Mouse (Mus musculus) small intestine, adult 2 months (tissue): ENCODE data around the gene Sytl2. TPM values are rescaled to one million over a fixed set of nuclear protein-coding genes. Genes with fewer than 3 reads are reported as not detected.

ENCODE experiments used
- H3K27ac ChIP-seq: fragments of 200-500 bp; 2 replicates; pipeline ENCODE4 v1.5.1; 2012; ENCODE audit warnings: low read depth, low read length, control low read depth, inconsistent platforms; ENCODE audit not compliant: insufficient read depth
- H3K27me3 ChIP-seq: fragments of 200-500 bp; 2 replicates; pipeline ENCODE4 v1.6.1; 2012; ENCODE audit warnings: mild to moderate bottlenecking, moderate library complexity, low read length, inconsistent platforms; ENCODE audit not compliant: control insufficient read depth, insufficient read depth
- H3K36me3 ChIP-seq: fragments of 200-500 bp; 2 replicates; pipeline ENCODE4 v1.6.1; 2012; ENCODE audit warnings: mild to moderate bottlenecking, low read length, control low read depth, inconsistent platforms; ENCODE audit not compliant: control insufficient read depth, insufficient read depth
- H3K4me1 ChIP-seq: fragments of 200-500 bp; 2 replicates; pipeline ENCODE4 v1.6.1; 2012; ENCODE audit warnings: low read length, inconsistent platforms, mixed read lengths; ENCODE audit not compliant: control insufficient read depth, insufficient read depth, insufficient read length
- H3K4me3 ChIP-seq: fragments of 200-500 bp; 2 replicates; pipeline ENCODE4 v1.5.1; 2012; ENCODE audit warnings: low read depth, mild to moderate bottlenecking, control low read depth, inconsistent platforms, low read length, moderate library complexity
- CTCF ChIP-seq: fragments of 200-500 bp; IDR thresholded peaks from 2 replicates; pipeline ENCODE4 v1.5.1; 2012; ENCODE audit warnings: low read depth, mild to moderate bottlenecking, control low read depth, inconsistent platforms, low read length, moderate library complexity, mixed read lengths; ENCODE audit not compliant: insufficient replicate concordance, insufficient read length; ENCODE audit errors: extremely low read depth
- POLR2A ChIP-seq: fragments of 200-500 bp; IDR thresholded peaks from 2 replicates; pipeline ENCODE4 v1.6.1; 2012; ENCODE audit warnings: low read depth, mild to moderate bottlenecking, control low read depth, inconsistent platforms, low read length, moderate library complexity
- WGBS: fragments of 180-500 bp; shearing (Covaris S2); methylation state at CpG from one replicate; pipeline ENCODE4 v1.1.7; 2018; 5-methylcytosine and 5-hydroxymethylcytosine counted together
- polyA plus RNA-seq: library from polyadenylated mRNA; depleted of rRNA; stranded (reverse); fragments of >200 nt; gene quantifications from 2 replicates; pipeline ENCODE4 v1.2.3, GENCODE M21; 2012

Sytl2 gene
- polyA plus RNA-seq, 1 experiment = 5.1 TPM

DNA sequence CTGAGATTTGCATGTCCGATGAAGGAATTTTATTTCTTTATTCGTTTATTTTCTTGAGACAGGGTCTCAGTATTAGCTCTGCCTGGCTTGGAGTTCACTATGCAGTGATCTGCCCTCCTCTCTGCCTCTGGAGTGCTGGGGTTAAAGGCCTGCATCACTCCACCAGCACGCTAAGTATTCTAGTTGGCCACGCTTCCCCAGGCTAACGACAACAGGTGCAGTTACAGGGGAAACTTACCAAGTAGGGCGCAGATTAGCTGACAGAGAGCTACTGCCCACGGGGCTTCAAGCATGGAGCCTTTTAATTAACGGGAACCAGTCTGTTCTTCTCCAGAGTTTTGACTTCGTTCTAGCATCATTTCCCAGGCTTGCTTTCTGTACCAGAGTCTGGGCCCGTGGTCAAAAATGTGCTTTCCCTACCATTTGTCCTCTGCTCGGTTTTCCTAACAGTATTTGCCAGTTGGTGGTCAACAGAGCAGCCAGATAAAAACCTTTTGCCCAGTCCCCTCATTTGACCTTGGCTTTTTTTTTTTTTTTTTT lies 27.4 kb upstream of the Sytl2 start:
- Histone ChIP-seq H3K4me3 (no peak overlapping the region), H3K36me3 (no peaks in the 10 kb centered on the region), H3K27me3 (no peaks in the 10 kb centered on the region), H3K4me1 (no peaks in the 10 kb centered on the region), H3K27ac (no peak overlapping the region)
- WGBS = 54% methylated on average over 11 of the region's 11 CpGs
- TF ChIP-seq POLR2A (no peak), CTCF (no peak)

DNA sequence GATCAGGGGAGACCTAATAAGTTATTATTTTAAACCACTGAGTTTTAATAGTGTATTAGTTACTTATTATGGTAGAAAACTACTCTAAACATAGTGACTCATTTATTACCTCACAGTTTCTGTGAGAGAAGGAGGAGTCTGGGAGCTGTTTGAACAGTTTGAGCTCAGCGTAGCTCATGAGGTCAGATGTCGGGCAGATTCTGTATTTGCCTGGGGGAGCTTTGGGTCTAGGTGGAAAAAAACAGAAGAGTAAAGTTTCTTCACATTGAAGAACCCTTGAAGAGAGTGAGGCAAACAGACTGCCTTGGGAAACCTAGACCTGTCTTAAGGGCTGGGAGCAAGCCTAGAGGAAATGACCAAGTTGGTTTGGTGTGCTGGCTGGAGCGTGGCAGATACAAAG lies 24.8 kb upstream of the Sytl2 start:
- no peak overlapping the region for H3K4me3 ChIP-seq
- TF ChIP-seq POLR2A (no peak), CTCF (no peak)
- no peak overlapping the region for H3K27ac ChIP-seq
- no peaks in the 10 kb centered on the region for H3K27me3 ChIP-seq
- 31% methylated on average over 3 of the region's 3 CpGs for WGBS
- H3K4me1 ChIP-seq = peaks cover 2% of the 10 kb centered on the region; the same call in 1 of the 2 replicates
- no peaks in the 10 kb centered on the region for H3K36me3 ChIP-seq

DNA sequence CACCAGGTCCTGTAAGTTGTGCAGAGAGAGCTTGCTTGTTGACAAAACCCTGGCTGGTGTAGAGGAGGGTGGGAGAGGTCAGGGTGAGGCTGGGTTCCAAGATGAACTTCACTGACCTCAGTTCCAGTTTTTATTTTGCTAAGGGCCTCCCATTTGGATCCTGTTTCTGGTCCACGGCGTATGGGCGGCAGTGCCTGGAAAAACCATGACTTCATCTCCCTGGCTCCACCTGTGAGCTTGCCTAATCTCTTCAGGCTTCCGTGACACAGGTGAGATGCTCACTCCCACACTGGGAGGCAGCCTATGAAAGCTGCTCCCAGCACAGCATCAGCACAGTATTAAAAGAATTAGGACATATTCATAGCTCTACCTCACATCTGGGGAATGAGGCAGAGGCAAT lies 24.3 kb upstream of the Sytl2 start:
- peaks cover 2% of the 10 kb centered on the region; the same call in 1 of the 2 replicates for H3K4me1 ChIP-seq
- no peak overlapping the region for H3K4me3 ChIP-seq
- H3K27ac ChIP-seq = no peak overlapping the region
- WGBS = 33% methylated on average over 4 of the region's 4 CpGs
- no peaks in the 10 kb centered on the region for H3K27me3 ChIP-seq
- no peaks in the 10 kb centered on the region for H3K36me3 ChIP-seq
- no peak for TF ChIP-seq POLR2A
- TF ChIP-seq CTCF = no peak

- Histone ChIP-seq H3K4me3 (no peak overlapping the region), H3K36me3 (no peaks in the 10 kb centered on the region), H3K4me1 (peaks cover 2% of the 10 kb centered on the region; the same call in 1 of the 2 replicates), H3K27ac (no peak overlapping the region), H3K27me3 (no peaks in the 10 kb centered on the region)
- WGBS = 91% methylated on average over 4 of the region's 4 CpGs
- TF ChIP-seq POLR2A (no peak), CTCF (no peak)
Measured at GRCm38 (mm10) chr7:90279136-90279535, 22.9 kb upstream of the Sytl2 start.

- no peaks in the 10 kb centered on the region for H3K36me3 ChIP-seq
- H3K4me1 ChIP-seq = peaks cover 3% of the 10 kb centered on the region; the same call in 1 of the 2 replicates
- TF ChIP-seq POLR2A = no peak
- TF ChIP-seq CTCF = peak; percentile 47; the same call in 1 of the 2 replicates
- 63% methylated on average over 11 of the region's 11 CpGs for WGBS
- no peak overlapping the region for H3K27ac ChIP-seq
- H3K27me3 ChIP-seq = no peaks in the 10 kb centered on the region
- no peak overlapping the region for H3K4me3 ChIP-seq
Measured at GRCm38 (mm10) chr7:90280274-90280875, 21.7 kb upstream of the Sytl2 start.

DNA sequence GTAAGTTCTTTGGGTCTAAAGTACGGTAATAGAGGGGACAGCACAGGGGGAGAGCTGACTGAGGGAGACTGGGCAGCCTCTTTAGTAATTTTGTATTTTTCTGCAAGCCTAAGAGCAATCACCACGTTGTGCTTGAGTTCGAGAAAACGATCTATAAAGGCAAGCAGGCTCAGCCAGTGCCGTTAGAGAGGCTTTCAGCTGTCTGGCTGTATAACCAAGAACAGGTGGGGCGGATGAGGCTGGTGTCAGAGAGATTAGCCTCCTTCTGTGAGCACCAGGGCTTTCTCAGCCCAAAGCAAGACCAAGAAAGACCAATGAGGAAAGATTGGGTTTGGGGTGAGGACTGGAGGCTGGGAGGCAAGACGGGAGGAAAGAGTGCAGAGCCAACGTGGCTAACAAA lies 21.2 kb upstream of the Sytl2 start:
- H3K27me3 ChIP-seq = no peaks in the 10 kb centered on the region
- H3K4me3 ChIP-seq = no peak overlapping the region
- TF ChIP-seq CTCF = no peak
- TF ChIP-seq POLR2A = no peak
- WGBS = 40% methylated on average over 8 of the region's 8 CpGs
- no peaks in the 10 kb centered on the region for H3K36me3 ChIP-seq
- H3K4me1 ChIP-seq = peaks cover 4% of the 10 kb centered on the region; the same call in 1 of the 2 replicates
- no peak overlapping the region for H3K27ac ChIP-seq

DNA sequence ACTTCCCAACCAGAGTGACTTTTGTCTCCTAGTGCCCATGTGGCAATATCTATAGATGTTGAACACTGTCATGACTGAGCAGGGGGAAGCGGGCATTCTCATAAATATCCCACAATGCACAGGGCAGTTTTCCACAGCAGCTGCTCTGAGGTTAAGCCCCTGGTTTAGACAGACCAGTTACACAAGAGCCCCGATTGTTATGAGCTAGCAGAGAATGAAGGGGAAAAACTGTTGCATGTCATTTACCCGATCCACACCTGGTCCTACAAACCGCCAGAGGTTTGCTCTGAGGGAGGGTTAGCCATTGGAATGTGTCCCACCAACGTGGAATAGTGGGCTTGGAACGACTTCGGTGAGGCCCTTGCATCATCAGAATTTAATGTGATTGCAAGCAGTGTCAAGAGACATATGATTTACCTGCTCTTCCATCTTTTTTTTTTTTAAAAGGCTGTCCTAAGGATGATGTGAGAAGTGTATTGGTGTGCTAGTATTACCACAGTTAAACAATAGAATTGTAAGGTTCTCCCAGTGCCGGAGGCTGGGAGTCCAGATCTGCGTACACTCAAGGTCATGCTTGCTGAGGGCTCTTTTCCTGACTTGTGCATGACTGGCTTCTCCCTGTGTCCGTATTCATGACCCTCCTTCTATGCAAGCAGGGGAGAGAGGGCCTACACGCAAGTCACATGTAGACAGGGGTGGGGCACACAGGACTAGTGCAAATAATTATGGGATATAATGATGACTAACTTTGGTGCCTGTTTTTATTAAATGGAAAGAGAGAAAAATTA lies 20.1 kb upstream of the Sytl2 start:
- WGBS = 68% methylated on average over 11 of the region's 11 CpGs
- no peaks in the 10 kb centered on the region for H3K36me3 ChIP-seq
- TF ChIP-seq POLR2A (no peak), CTCF (no peak)
- no peak overlapping the region for H3K27ac ChIP-seq
- H3K4me1 ChIP-seq = peaks cover 4% of the 10 kb centered on the region; the same call in 1 of the 2 replicates
- H3K27me3 ChIP-seq = no peaks in the 10 kb centered on the region
- H3K4me3 ChIP-seq = no peak overlapping the region
